Mouse (Mus musculus) right cerebral cortex, postnatal 25 days (tissue): ENCODE data around the gene Mob4.
A peak's percentile ranks its signal among the peaks of the same experiment; 100 is the strongest.

Source experiments
- DNase-seq: peaks from one replicate; pipeline ENCODE4 v3.0.0; 2022

The Mob4 gene

GRCm38 (mm10) chr1:55186592-55187210, 55.7 kb downstream of the Mob4 start:
- DNase-seq = no peak

DNA sequence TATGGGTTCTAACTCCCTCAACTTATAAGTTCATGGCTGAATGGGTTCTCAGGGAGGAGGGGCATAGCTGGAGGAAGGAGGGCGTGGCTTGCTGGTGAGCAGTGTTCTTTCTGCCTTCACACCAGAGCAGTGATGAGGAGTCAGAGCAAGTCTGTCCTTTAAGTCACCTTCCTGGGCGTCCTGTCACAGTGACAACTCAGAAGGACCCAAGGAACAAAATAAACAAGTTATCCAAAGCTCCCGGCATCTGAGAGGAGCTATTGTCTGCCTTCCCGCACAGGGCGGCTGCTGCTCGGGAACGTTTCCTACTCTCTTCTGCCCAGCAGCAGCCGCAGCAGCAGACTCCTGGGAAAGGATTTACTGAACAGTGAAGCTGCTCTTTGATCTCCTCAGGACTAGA, 61.0 kb downstream of the Mob4 start:
- DNase-seq = no peak

- DNase-seq = no peak
Measured at GRCm38 (mm10) chr1:55192824-55193223, 61.8 kb downstream of the Mob4 start.

DNA sequence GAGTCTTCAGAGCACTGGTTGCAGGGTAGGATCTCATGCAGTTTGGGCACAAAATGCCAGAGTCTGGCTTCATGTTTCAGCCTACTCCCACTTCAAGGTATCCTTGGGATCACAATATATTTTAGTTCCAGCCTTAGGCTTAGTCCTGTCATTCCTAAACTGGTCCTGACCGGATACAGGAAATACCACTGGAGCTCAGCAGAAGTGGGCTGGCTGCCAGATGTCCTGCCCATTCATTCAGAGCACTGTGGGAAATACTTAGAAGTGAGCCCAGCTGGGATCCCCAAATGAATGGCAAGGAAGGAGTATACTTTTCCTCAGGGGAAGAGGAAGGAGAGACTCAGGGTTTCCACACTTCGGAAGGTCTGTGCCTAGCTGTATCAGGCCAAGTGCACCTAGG, 62.3 kb downstream of the Mob4 start:
- no peak for DNase-seq

DNA sequence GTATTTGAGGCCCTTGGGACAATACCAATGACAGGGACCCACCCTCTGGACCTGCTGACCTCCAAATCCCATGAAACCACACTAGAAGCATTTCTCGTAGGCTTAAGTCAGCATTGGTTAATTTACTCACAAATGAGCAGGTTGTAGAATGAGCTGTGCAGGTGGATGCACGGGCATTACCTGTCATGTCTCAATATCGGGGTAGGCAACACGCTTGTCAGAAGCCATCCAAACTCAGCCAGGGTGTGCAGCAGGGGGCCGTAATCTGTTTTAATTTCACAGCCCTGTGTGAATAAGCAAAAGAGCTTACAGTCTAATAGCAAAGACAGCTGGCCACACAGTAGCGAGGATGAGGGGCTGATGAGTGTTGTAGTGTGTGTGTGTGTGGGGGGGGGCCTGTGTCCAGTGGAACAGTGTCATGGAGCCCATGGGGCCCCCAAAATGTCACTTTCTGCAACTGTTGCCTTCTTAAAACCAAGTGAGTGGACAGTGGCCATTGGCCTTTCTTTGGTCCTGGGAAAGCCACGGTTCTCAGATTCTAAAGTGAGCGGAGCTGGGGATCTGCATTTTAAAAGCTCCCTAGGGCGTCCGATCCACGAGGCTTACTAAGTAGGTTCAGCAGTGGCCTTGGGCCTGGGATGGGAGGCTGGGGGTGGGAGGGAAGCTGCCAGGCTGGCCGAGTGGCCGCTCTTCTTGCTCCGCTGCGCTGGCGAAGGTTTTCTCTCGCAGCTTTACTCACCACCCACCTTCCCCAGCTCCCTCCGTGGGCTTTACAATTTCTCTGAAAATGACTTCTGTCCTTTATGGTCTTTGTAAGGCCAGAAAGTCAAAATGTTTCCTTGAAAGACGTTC, 63.3 kb downstream of the Mob4 start:
- no peak for DNase-seq

GRCm38 (mm10) chr1:55195021-55195420, 64.0 kb downstream of the Mob4 start:
- DNase-seq = no peak

DNA sequence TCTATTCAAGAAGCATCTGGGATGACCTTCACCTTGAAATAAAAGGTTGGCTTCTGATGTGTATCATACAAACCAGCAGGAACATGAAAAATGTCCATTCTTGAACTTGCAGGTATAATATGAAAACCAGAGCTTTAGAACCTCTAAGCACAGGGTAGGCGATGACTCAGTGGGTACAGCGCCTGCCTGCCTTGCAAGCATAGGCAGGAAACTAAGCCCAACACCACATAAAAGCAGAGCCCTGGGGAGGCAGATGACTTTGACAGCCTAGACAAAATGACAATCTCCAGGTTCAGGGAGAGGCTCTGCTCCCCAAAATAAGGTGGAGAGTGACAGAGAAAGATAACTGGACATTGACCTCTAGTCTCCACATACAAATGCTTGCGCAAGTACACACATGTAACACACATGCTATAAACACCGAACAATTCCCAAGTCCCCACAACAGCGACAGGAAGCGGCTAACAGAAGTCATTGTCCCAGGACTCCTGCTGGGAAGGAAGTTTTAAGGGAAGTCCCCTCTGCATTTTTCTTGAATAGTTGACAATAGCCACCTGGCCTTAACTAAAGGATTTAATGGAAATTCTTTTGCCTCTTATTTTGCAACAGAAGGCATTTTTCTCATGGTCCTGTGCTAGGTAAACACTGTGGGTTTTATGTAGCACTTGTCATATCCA, 65.4 kb downstream of the Mob4 start:
- DNase-seq = no peak

GRCm38 (mm10) chr1:55198719-55199118, 67.7 kb downstream of the Mob4 start:
- DNase-seq = no peak

DNA sequence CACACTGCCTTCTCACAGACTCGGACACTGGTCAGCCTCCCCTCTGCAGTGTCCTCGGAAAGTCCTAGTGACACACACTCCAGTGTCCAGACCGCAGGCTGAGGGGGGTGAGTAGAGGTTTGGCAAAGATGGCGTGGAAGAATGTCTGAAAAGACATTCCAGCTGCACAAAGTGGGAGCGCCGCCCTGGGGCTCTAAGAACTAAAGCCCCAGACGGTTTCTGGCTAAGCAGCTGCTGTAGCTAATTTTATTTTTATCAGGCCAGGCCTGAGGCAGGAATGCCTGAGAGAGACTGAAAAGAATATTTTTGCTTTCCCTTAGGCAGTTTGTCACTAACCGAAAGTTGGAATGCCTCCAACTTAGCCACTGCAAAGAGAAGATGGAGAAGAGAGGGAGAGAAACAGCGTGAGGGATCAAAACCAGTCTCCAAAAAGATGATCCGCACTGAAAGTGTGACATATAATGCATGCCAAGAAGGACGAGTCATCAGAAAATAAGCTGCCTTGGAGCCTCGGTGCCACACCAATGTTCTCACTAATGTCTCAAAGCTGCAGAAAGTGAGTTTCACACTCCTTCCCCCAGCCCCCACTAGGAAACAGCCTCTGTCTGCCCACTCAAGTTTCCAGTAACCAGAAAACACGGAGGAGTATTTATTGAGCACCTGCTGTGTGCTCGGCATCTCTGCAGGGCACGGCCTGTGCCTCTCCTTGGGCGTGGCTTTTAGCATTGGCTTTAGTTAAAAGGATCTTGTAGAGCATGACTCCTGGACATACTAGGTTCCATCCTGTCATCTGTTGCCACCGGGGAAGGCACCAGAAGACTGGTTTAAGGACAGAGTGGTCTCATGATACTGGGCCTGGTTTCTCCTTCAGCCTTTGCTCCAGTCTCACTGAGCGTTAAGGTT, 71.1 kb downstream of the Mob4 start:
- peak; percentile 31 for DNase-seq
